Mouse (Mus musculus) liver, adult 2 months (tissue): ENCODE measurements around the gene Cldn4.

ENCODE experiments used
- CTCF ChIP-seq: fragments of 200-500 bp; IDR thresholded peaks from 2 replicates; pipeline ENCODE4 v1.5.1; 2011; ENCODE audit warnings: low read depth, low read length, control low read depth
- POLR2A ChIP-seq: fragments of 200-500 bp; IDR thresholded peaks from 2 replicates; pipeline ENCODE4 v1.6.1; 2011; ENCODE audit warnings: low read length, control low read depth; ENCODE audit not compliant: insufficient read depth; ENCODE audit errors: extremely low read depth

GRCm38 (mm10) chr5:134913753-134914152 is 33.0 kb downstream of the Cldn4 start:
- TF ChIP-seq CTCF: no peak
- no peak for TF ChIP-seq POLR2A
